ENCODE assay signal across 21 mouse cellular contexts in the genomic region with DNA sequence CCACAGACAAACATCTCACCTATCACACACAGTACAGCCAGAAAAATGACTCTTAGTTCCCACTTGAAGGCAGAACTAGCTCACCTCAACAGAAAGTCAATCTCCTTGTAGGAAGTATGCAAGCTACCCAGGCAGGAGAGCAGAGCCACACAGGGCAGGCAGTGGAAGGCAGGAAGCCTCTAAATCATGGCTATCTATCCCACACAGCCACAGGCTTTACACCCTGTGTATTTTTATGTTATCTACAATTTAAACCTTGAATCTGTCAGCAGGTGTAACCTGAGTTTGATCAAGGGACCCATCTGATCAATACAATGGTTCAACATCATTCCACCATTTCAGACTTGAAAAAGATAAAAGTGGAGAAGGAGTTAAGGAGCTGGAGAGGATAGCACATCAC. TPM values are rescaled to one million over a fixed set of nuclear protein-coding genes. Genes with fewer than 3 reads are reported as not detected.
DNase-seq lines count a peak whose midpoint lies in the region; ATAC-seq and TF ChIP-seq lines count a peak whose summit lies in the region.
"Had no signal": no experiment of that assay in that cellular context is flagged by ENCODE, and none has a peak within 500 bp of the region (broad histone marks: within the 10 kb centered on the region; RNA-seq: fewer than 3 reads in every experiment).

No protein-coding gene starts in this region.

- DNase-seq in liver, embryonic 14.5 days (ENCODE audit: low read depth in 3 of 3, low spot score in 3 of 3), result no peak
- no peak for DNase-seq in liver, postnatal 0 days
- DNase-seq in G1E (ENCODE audit: low spot score), result peak; percentile 19
- DNase-seq in layer of hippocampus, adult 9-10 months (ENCODE audit: low spot score), result no peak
- no peak for DNase-seq in forebrain, postnatal 0 days
- DNase-seq: adrenal gland, adult 2 months; adrenal gland, postnatal 25 days; gastrocnemius, postnatal 25 days; heart, postnatal 36 days had no signal

- TF ChIP-seq POLR2A in ES-Bruce4 (IDR thresholded peaks at IDR 0.05; ENCODE audit: insufficient read depth, low read length), result no peak

- TF ChIP-seq CTCF in liver, embryonic 14.5 days (IDR thresholded peaks at IDR 0.05; ENCODE audit: low read depth), result no peak
- no peak for TF ChIP-seq CTCF in liver, postnatal 0 days (IDR thresholded peaks at IDR 0.05; ENCODE audit: low read depth)
- TF ChIP-seq CTCF in ES-Bruce4 (IDR thresholded peaks at IDR 0.05; ENCODE audit: low read depth, low read length), result no peak
- no peak for TF ChIP-seq CTCF in G1E (IDR thresholded peaks at IDR 0.05; ENCODE audit: low read depth, low read length)
- TF ChIP-seq CTCF in forebrain, postnatal 0 days (IDR thresholded peaks at IDR 0.05; ENCODE audit: low read depth), result no peak

- TF ChIP-seq EP300 in liver, embryonic 14.5 days (IDR thresholded peaks at IDR 0.05; ENCODE audit: low read depth), result peak; percentile 22; the same call in 1 of the 2 replicates
- TF ChIP-seq EP300 in liver, postnatal 0 days (IDR thresholded peaks at IDR 0.05; ENCODE audit: low read depth), result no peak
- no peak for TF ChIP-seq EP300 in ES-Bruce4 (IDR thresholded peaks at IDR 0.05; ENCODE audit: insufficient read depth, low read depth, low read length)

- peaks cover 25 to 48% of the 10 kb centered on the region in 2 experiments for H3K4me1 ChIP-seq in liver, embryonic 14.5 days (replicated peaks; ENCODE audit: control insufficient read depth in 2 of 2, insufficient read depth in 2 of 2, low read length in 1 of 2)
- peaks cover 79% of the 10 kb centered on the region for H3K4me1 ChIP-seq in liver, postnatal 0 days (ENCODE audit: insufficient read depth)
- peaks cover 13% of the 10 kb centered on the region for H3K4me1 ChIP-seq in ES-Bruce4 (ENCODE audit: control insufficient read depth, insufficient read depth, low read length)
- H3K4me1 ChIP-seq in G1E (ENCODE audit: insufficient read depth, low read depth, low read length), result peaks cover 94% of the 10 kb centered on the region
- H3K4me1 ChIP-seq in forebrain, postnatal 0 days (ENCODE audit: insufficient read depth), result peaks cover 15% of the 10 kb centered on the region

- H3K4me2 ChIP-seq in liver, embryonic 14.5 days (ENCODE audit: low read depth), result no peak overlapping the region
- no peak overlapping the region for H3K4me2 ChIP-seq in liver, postnatal 0 days (ENCODE audit: low read depth, low read length)
- no peak overlapping the region for H3K4me2 ChIP-seq in forebrain, postnatal 0 days (ENCODE audit: low read depth)
- H3K4me2 ChIP-seq: embryonic facial prominence, embryonic 12.5 days; embryonic facial prominence, embryonic 15.5 days; heart, embryonic 12.5 days; heart, embryonic 15.5 days; hindbrain, embryonic 13.5 days; intestine, embryonic 15.5 days had no signal

- no peaks in the 10 kb centered on the region for H3K27me3 ChIP-seq in liver, embryonic 14.5 days (ENCODE audit: control insufficient read depth, insufficient read depth, low read length)
- H3K27me3 ChIP-seq in liver, postnatal 0 days (ENCODE audit: insufficient read depth, low read length), result no peaks in the 10 kb centered on the region
- H3K27me3 ChIP-seq in ES-Bruce4 (ENCODE audit: control insufficient read depth, insufficient read depth, low read length, poor library complexity, severe bottlenecking) (no peaks in the 10 kb centered on the region), G1E (ENCODE audit: insufficient read depth, low read length) (no peaks in the 10 kb centered on the region)
- no peaks in the 10 kb centered on the region for H3K27me3 ChIP-seq in forebrain, postnatal 0 days (ENCODE audit: insufficient read depth, low read length)
- H3K27me3 ChIP-seq: embryonic facial prominence, embryonic 12.5 days; embryonic facial prominence, embryonic 15.5 days; heart, embryonic 12.5 days; heart, embryonic 15.5 days; hindbrain, embryonic 13.5 days; intestine, embryonic 15.5 days; Patski had no signal

- no peak for ATAC-seq in liver, embryonic 14.5 days (ENCODE audit: insufficient read depth)
- ATAC-seq in liver, postnatal 0 days, result no peak
- ATAC-seq in G1E (ENCODE audit: extremely low read depth, insufficient number of reproducible peaks, low FRiP score, poor library complexity, severe bottlenecking), result peak; percentile 26; the same call in 1 of the 2 replicates
- peak; percentile 30; the same call in 1 of the 2 replicates for ATAC-seq in megakaryocyte-erythroid progenitor cell, adult 5-6 weeks (replicated peaks; ENCODE audit: low FRiP score, low TSS enrichment, poor library complexity, severe bottlenecking)
- ATAC-seq in forebrain, postnatal 0 days, result no peak
- ATAC-seq: CD4-positive, CD25-positive, alpha-beta regulatory T cell, adult 4 months; forebrain, embryonic 14.5 days; intestine, embryonic 15.5 days; Patski had no signal

- no peak overlapping the region for H3K9ac ChIP-seq in liver, embryonic 14.5 days (replicated peaks)
- no peak overlapping the region for H3K9ac ChIP-seq in liver, postnatal 0 days (replicated peaks)
- no peak overlapping the region for H3K9ac ChIP-seq in ES-Bruce4 (ENCODE audit: low read depth, poor library complexity, severe bottlenecking)
- no peak overlapping the region for H3K9ac ChIP-seq in forebrain, postnatal 0 days
- H3K9ac ChIP-seq: embryonic facial prominence, embryonic 12.5 days; embryonic facial prominence, embryonic 15.5 days; heart, embryonic 15.5 days; intestine, embryonic 15.5 days had no signal

- no peak overlapping the region for H3K4me3 ChIP-seq in liver, embryonic 14.5 days (ENCODE audit: insufficient read depth in 1 of 2, low read depth in 2 of 2, low read length in 2 of 2)
- H3K4me3 ChIP-seq in liver, postnatal 0 days (ENCODE audit: low read depth, low read length), result no peak overlapping the region
- no peak overlapping the region for H3K4me3 ChIP-seq in ES-Bruce4 (ENCODE audit: low read depth, low read length)
- no peak overlapping the region for H3K4me3 ChIP-seq in G1E (ENCODE audit: low read depth, low read length)
- H3K4me3 ChIP-seq in forebrain, postnatal 0 days (ENCODE audit: low read depth, low read length), result no peak overlapping the region
- H3K4me3 ChIP-seq: embryonic facial prominence, embryonic 12.5 days; embryonic facial prominence, embryonic 15.5 days; heart, embryonic 12.5 days; heart, embryonic 15.5 days; hindbrain, embryonic 10.5 days; hindbrain, embryonic 13.5 days; intestine, embryonic 15.5 days had no signal

- H3K27ac ChIP-seq in liver, embryonic 14.5 days, result no peak overlapping the region
- no peak overlapping the region for H3K27ac ChIP-seq in liver, postnatal 0 days (ENCODE audit: low read depth)
- peak overlapping the region; percentile 51; the same call in 1 of the 2 replicates for H3K27ac ChIP-seq in ES-Bruce4 (ENCODE audit: insufficient read depth, low read length)
- no peak overlapping the region for H3K27ac ChIP-seq in forebrain, postnatal 0 days (ENCODE audit: low read depth, low read length)
- H3K27ac ChIP-seq: embryonic facial prominence, embryonic 12.5 days; embryonic facial prominence, embryonic 15.5 days; heart, embryonic 15.5 days; hindbrain, embryonic 10.5 days; hindbrain, embryonic 13.5 days; intestine, embryonic 15.5 days had no signal

- H3K36me3 ChIP-seq in liver, embryonic 14.5 days (replicated peaks; ENCODE audit: control insufficient read depth, insufficient read depth, low read depth), result peaks cover 23% of the 10 kb centered on the region
- H3K36me3 ChIP-seq in liver, postnatal 0 days (replicated peaks; ENCODE audit: insufficient read depth, low read length), result peaks cover 74% of the 10 kb centered on the region
- H3K36me3 ChIP-seq in ES-Bruce4 (ENCODE audit: control insufficient read depth, insufficient read depth, low read length, poor library complexity, severe bottlenecking) (peaks cover 25% of the 10 kb centered on the region), G1E (replicated peaks) (peaks cover 85% of the 10 kb centered on the region)
- H3K36me3 ChIP-seq in forebrain, postnatal 0 days (ENCODE audit: insufficient read depth), result peaks cover 51% of the 10 kb centered on the region

- no peaks in the 10 kb centered on the region for H3K9me3 ChIP-seq in liver, embryonic 14.5 days (ENCODE audit: control insufficient read depth, low read length)
- H3K9me3 ChIP-seq in liver, postnatal 0 days (ENCODE audit: low read length), result no peaks in the 10 kb centered on the region
- H3K9me3 ChIP-seq in ES-Bruce4 (replicated peaks; ENCODE audit: control insufficient read depth, insufficient read depth, low read length, poor library complexity, severe bottlenecking), result no peaks in the 10 kb centered on the region
- H3K9me3 ChIP-seq in G1E (replicated peaks), result no peaks in the 10 kb centered on the region
- H3K9me3 ChIP-seq in forebrain, postnatal 0 days (ENCODE audit: low read length), result no peaks in the 10 kb centered on the region
- H3K9me3 ChIP-seq: embryonic facial prominence, embryonic 12.5 days; embryonic facial prominence, embryonic 15.5 days; heart, embryonic 12.5 days; heart, embryonic 15.5 days; hindbrain, embryonic 10.5 days; hindbrain, embryonic 13.5 days; intestine, embryonic 15.5 days had no signal

RNA-seq across cellular contexts. Expression of gene Ulk1, which starts 7.1 kb away (rescaled TPM):
- polyA plus RNA-seq in liver, embryonic 14.5 days (2012; rRNA removed), result 16.7 and 18.3 TPM in 2 replicates
- polyA plus RNA-seq in liver, embryonic 14.5 days (2014; fragmentation: Nextera tagmentation; extraction: Ambion mirVana), result 13.3 and 14.7 TPM in 2 replicates
- polyA plus RNA-seq in liver, postnatal 0 days (2015; fragmentation: Nextera tagmentation; extraction: Ambion mirVana), result 7.9 and 8.1 TPM in 2 replicates
- 126 and 129 TPM in 2 replicates for polyA plus RNA-seq in ES-Bruce4 (2011; ENCODE audit: insufficient read depth, insufficient read length, low read depth, missing spikeins)
- 70.7 and 75.9 TPM in 2 replicates for total RNA-seq in G1E (2014; fragmentation: Nextera tagmentation)
- 12.9 and 19.0 TPM in 2 replicates for total RNA-seq in G1E (2017)
- 233 and 256 TPM in 2 replicates for polyA plus RNA-seq in G1E (2012)
- 32.2 and 52.2 TPM in 2 replicates for total RNA-seq in megakaryocyte-erythroid progenitor cell, adult 5-6 weeks (2014; fragmentation: Nextera tagmentation)
- 7.8 and 14.8 TPM in 2 replicates for total RNA-seq in megakaryocyte-erythroid progenitor cell, adult 5-6 weeks (2017)
- total RNA-seq in forebrain, postnatal 0 days (2014; rRNA removed), result 49.8 and 65.9 TPM in 2 replicates
- polyA plus RNA-seq in forebrain, postnatal 0 days (2015; fragmentation: Nextera tagmentation; extraction: Ambion mirVana), result 16.8 and 20.8 TPM in 2 replicates

RNA-seq across cellular contexts. Expression of gene Pus1, which starts 22.4 kb away (rescaled TPM):
- polyA plus RNA-seq in liver, embryonic 14.5 days (2012; rRNA removed), result 20.0 and 23.9 TPM in 2 replicates
- 17.2 and 18.8 TPM in 2 replicates for polyA plus RNA-seq in liver, embryonic 14.5 days (2014; fragmentation: Nextera tagmentation; extraction: Ambion mirVana)
- 16.9 and 19.0 TPM in 2 replicates for polyA plus RNA-seq in liver, postnatal 0 days (2015; fragmentation: Nextera tagmentation; extraction: Ambion mirVana)
- polyA plus RNA-seq in ES-Bruce4 (2011; ENCODE audit: insufficient read depth, insufficient read length, low read depth, missing spikeins) (30.9 and 32.4 TPM in 2 replicates), G1E (2012) (143 and 177 TPM in 2 replicates)
- total RNA-seq in G1E (2014; fragmentation: Nextera tagmentation) (17.8 and 19.5 TPM in 2 replicates), G1E (2017) (72.6 and 72.9 TPM in 2 replicates)
- total RNA-seq in megakaryocyte-erythroid progenitor cell, adult 5-6 weeks (2014; fragmentation: Nextera tagmentation), result 57.4 and 74.3 TPM in 2 replicates
- total RNA-seq in megakaryocyte-erythroid progenitor cell, adult 5-6 weeks (2017), result 82.3 and 102 TPM in 2 replicates
- total RNA-seq in forebrain, postnatal 0 days (2014; rRNA removed), result 13.5 and 14.2 TPM in 2 replicates
- polyA plus RNA-seq in forebrain, postnatal 0 days (2015; fragmentation: Nextera tagmentation; extraction: Ambion mirVana), result 16.8 and 17.4 TPM in 2 replicates

RNA-seq across cellular contexts. Expression of gene Ep400, which starts 32.3 kb away (rescaled TPM):
- polyA plus RNA-seq in liver, embryonic 14.5 days (2012; rRNA removed), result 14.7 and 18.2 TPM in 2 replicates
- polyA plus RNA-seq in liver, embryonic 14.5 days (2014; fragmentation: Nextera tagmentation; extraction: Ambion mirVana), result 15.2 and 15.3 TPM in 2 replicates
- 9.3 and 10.6 TPM in 2 replicates for polyA plus RNA-seq in liver, postnatal 0 days (2015; fragmentation: Nextera tagmentation; extraction: Ambion mirVana)
- 100 and 104 TPM in 2 replicates for polyA plus RNA-seq in ES-Bruce4 (2011; ENCODE audit: insufficient read depth, insufficient read length, low read depth, missing spikeins)
- 162 and 172 TPM in 2 replicates for total RNA-seq in G1E (2014; fragmentation: Nextera tagmentation)
- 35.4 and 42.0 TPM in 2 replicates for total RNA-seq in G1E (2017)
- polyA plus RNA-seq in G1E (2012), result 90.5 and 129 TPM in 2 replicates
- 181 and 186 TPM in 2 replicates for total RNA-seq in megakaryocyte-erythroid progenitor cell, adult 5-6 weeks (2014; fragmentation: Nextera tagmentation)
- 56.0 and 71.6 TPM in 2 replicates for total RNA-seq in megakaryocyte-erythroid progenitor cell, adult 5-6 weeks (2017)
- total RNA-seq in forebrain, postnatal 0 days (2014; rRNA removed), result 60.8 and 66.4 TPM in 2 replicates
- polyA plus RNA-seq in forebrain, postnatal 0 days (2015; fragmentation: Nextera tagmentation; extraction: Ambion mirVana), result 25.2 and 37.4 TPM in 2 replicates

RNA-seq across cellular contexts. Expression of gene Hscb, which starts 36.8 kb away (rescaled TPM):
- 18.0 and 28.8 TPM in 2 replicates for polyA plus RNA-seq in liver, embryonic 14.5 days (2012; rRNA removed)
- polyA plus RNA-seq in liver, embryonic 14.5 days (2014; fragmentation: Nextera tagmentation; extraction: Ambion mirVana), result 50.0 and 55.7 TPM in 2 replicates
- polyA plus RNA-seq in liver, postnatal 0 days (2015; fragmentation: Nextera tagmentation; extraction: Ambion mirVana), result 41.5 and 47.7 TPM in 2 replicates
- polyA plus RNA-seq in ES-Bruce4 (2011; ENCODE audit: insufficient read depth, insufficient read length, low read depth, missing spikeins) (41.5 and 46.6 TPM in 2 replicates), G1E (2012) (51.5 and 56.7 TPM in 2 replicates)
- total RNA-seq in G1E (2014; fragmentation: Nextera tagmentation) (62.1 and 65.3 TPM in 2 replicates), G1E (2017) (86.8 and 94.2 TPM in 2 replicates)
- 44.1 and 53.7 TPM in 2 replicates for total RNA-seq in megakaryocyte-erythroid progenitor cell, adult 5-6 weeks (2014; fragmentation: Nextera tagmentation)
- 44.9 and 106 TPM in 2 replicates for total RNA-seq in megakaryocyte-erythroid progenitor cell, adult 5-6 weeks (2017)
- 10.8 and 16.0 TPM in 2 replicates for total RNA-seq in forebrain, postnatal 0 days (2014; rRNA removed)
- 11.2 and 11.9 TPM in 2 replicates for polyA plus RNA-seq in forebrain, postnatal 0 days (2015; fragmentation: Nextera tagmentation; extraction: Ambion mirVana)

RNA-seq across cellular contexts. Expression of gene Chek2, which starts 37.0 kb away (rescaled TPM):
- polyA plus RNA-seq in liver, embryonic 14.5 days (2012; rRNA removed), result 19.9 and 26.2 TPM in 2 replicates
- 26.7 and 31.2 TPM in 2 replicates for polyA plus RNA-seq in liver, embryonic 14.5 days (2014; fragmentation: Nextera tagmentation; extraction: Ambion mirVana)
- 9.2 and 13.2 TPM in 2 replicates for polyA plus RNA-seq in liver, postnatal 0 days (2015; fragmentation: Nextera tagmentation; extraction: Ambion mirVana)
- polyA plus RNA-seq in ES-Bruce4 (2011; ENCODE audit: insufficient read depth, insufficient read length, low read depth, missing spikeins) (95.0 and 107 TPM in 2 replicates), G1E (2012) (1.9 and 2.5 TPM in 2 replicates)
- total RNA-seq in G1E (2014; fragmentation: Nextera tagmentation) (53.4 and 70.4 TPM in 2 replicates), G1E (2017) (100 and 102 TPM in 2 replicates)
- 47.4 and 59.5 TPM in 2 replicates for total RNA-seq in megakaryocyte-erythroid progenitor cell, adult 5-6 weeks (2014; fragmentation: Nextera tagmentation)
- total RNA-seq in megakaryocyte-erythroid progenitor cell, adult 5-6 weeks (2017), result 31.1 and 56.9 TPM in 2 replicates
- total RNA-seq in forebrain, postnatal 0 days (2014; rRNA removed), result 2.9 and 3.8 TPM in 2 replicates
- 3.4 and 4.3 TPM in 2 replicates for polyA plus RNA-seq in forebrain, postnatal 0 days (2015; fragmentation: Nextera tagmentation; extraction: Ambion mirVana)

Comparison
In these comparisons a context has a peak if more than half of its experiments do, and no peak if none do; other contexts are left out.
1. ATAC-seq: peak in G1E (single experiment) and megakaryocyte-erythroid progenitor cell, adult 5-6 weeks (single experiment); none in liver, embryonic 14.5 days (single experiment), liver, postnatal 0 days (single experiment) and forebrain, postnatal 0 days (single experiment).